Mouse (Mus musculus) intestine, embryonic 14.5 days (tissue): ENCODE data around the gene Ptprd. TPM values are rescaled to one million over a fixed set of nuclear protein-coding genes. Genes with fewer than 3 reads are reported as not detected.

Experiments
- ATAC-seq: fragments of 200-750 bp; cut with Nextera tagmentation; replicated peaks from 2 replicates; pipeline ENCODE4 v1.8.0; 2017; ENCODE audit warnings: low read depth, moderate number of reproducible peaks, moderate TSS enrichment, moderate library complexity; ENCODE audit not compliant: low FRiP score, low TSS enrichment
- DNase-seq: peaks from one replicate; pipeline ENCODE4 v3.0.0-alpha.2; 2018; ENCODE audit warnings: low spot score
- H3K27ac ChIP-seq: fragments of 300-500 bp; sonication (generic); 2 replicates; pipeline ENCODE4 v1.5.1; 2014; ENCODE audit warnings: low read depth, mild to moderate bottlenecking, control low read depth
- H3K27me3 ChIP-seq: fragments of 300-500 bp; sonication (generic); replicated peaks from 2 replicates; pipeline ENCODE4 v1.6.1; 2014; ENCODE audit warnings: low read length, control low read depth; ENCODE audit not compliant: control insufficient read depth, insufficient read depth
- H3K36me3 ChIP-seq: fragments of 300-500 bp; sonication (generic); 2 replicates; pipeline ENCODE4 v1.6.1; 2014; ENCODE audit warnings: low read length, control low read depth; ENCODE audit not compliant: control insufficient read depth, insufficient read depth
- H3K4me1 ChIP-seq: fragments of 300-500 bp; sonication (generic); replicated peaks from 2 replicates; pipeline ENCODE4 v1.6.1; 2014; ENCODE audit warnings: low read length, control low read depth, mixed read lengths; ENCODE audit not compliant: control insufficient read depth, insufficient read depth
- H3K4me2 ChIP-seq: fragments of 300-500 bp; sonication (generic); 2 replicates; pipeline ENCODE4 v1.6.1; 2014; ENCODE audit warnings: low read length
- H3K4me3 ChIP-seq: fragments of 300-500 bp; sonication (generic); 2 replicates; pipeline ENCODE4 v1.5.1; 2014; ENCODE audit warnings: low read depth, low read length, control low read depth, mixed read lengths
- H3K9ac ChIP-seq: fragments of 300-500 bp; sonication (generic); 2 replicates; pipeline ENCODE4 v1.6.1; 2014; ENCODE audit warnings: mild to moderate bottlenecking, low read length
- H3K9me3 ChIP-seq: fragments of 300-500 bp; sonication (generic); 2 replicates; pipeline ENCODE4 v1.6.1; 2016; ENCODE audit warnings: low read length, control low read depth; ENCODE audit not compliant: control insufficient read depth
- WGBS: fragments of 180-500 bp; shearing (Covaris S2); extraction: QIAGEN DNeasy Blood & Tissue Kit; methylation state at CpG from one replicate; pipeline ENCODE4 v1.1.7; 2014; 5-methylcytosine and 5-hydroxymethylcytosine counted together
- polyA plus RNA-seq: library from polyadenylated mRNA; unstranded; fragments of >200 nt; fragmentation: Nextera tagmentation; extraction: Ambion mirVana; gene quantifications from 2 replicates; pipeline ENCODE4 v1.2.1, GENCODE M21; 2014

The Ptprd gene
- polyA plus RNA-seq, 1 experiment from 2014 or later, result 19.4 TPM

DNA sequence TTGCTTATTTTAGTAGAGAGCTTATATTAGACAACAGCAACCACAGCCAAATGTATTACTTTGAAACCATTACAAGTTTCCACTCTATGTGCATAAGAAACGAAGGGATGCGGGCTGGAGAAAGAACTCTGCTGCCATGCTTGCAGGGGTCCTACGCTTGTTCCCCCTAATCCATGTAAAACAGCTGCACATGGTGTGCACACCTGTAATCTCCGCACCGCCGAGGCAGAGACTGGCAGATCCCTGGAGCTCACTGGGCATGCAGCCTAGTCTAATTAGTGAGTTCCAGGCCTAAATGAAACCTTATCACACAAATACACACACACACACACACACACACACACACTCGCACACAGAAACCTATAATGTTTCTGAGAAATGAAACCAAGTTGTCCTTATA is 1365.5 kb downstream of the Ptprd start:
- 80% methylated on average over 7 of the region's 7 CpGs for WGBS
- no peak overlapping the region for H3K9ac ChIP-seq

GRCm38 (mm10) chr4:76839016-76839415 is 1372.7 kb downstream of the Ptprd start:
- Histone ChIP-seq H3K4me3 (no peak overlapping the region), H3K4me1 (no peaks in the 10 kb centered on the region), H3K9ac (no peak overlapping the region), H3K36me3 (no peaks in the 10 kb centered on the region), H3K27me3 (no peaks in the 10 kb centered on the region), H3K4me2 (no peak overlapping the region), H3K9me3 (no peaks in the 10 kb centered on the region), H3K27ac (no peak overlapping the region)
- ATAC-seq (no peak), DNase-seq (no peak)
- WGBS, result 81% methylated on average over 1 of the region's 1 CpGs

More for the DNA sequence above, 1365.5 kb downstream of the Ptprd start:
- DNase-seq, result no peak
- no peaks in the 10 kb centered on the region for H3K27me3 ChIP-seq
- no peaks in the 10 kb centered on the region for H3K4me1 ChIP-seq
- ATAC-seq, result no peak
- H3K27ac ChIP-seq, result no peak overlapping the region
- H3K36me3 ChIP-seq, result no peaks in the 10 kb centered on the region
- H3K4me2 ChIP-seq, result no peak overlapping the region
- no peak overlapping the region for H3K4me3 ChIP-seq
- H3K9me3 ChIP-seq, result no peaks in the 10 kb centered on the region

GRCm38 (mm10) chr4:76812138-76812537 is 1399.6 kb downstream of the Ptprd start:
- ATAC-seq, result no peak

GRCm38 (mm10) chr4:76802708-76803107 is 1409.1 kb downstream of the Ptprd start:
- Histone ChIP-seq H3K9ac (no peak overlapping the region), H3K4me1 (no peaks in the 10 kb centered on the region), H3K36me3 (no peaks in the 10 kb centered on the region), H3K4me2 (no peak overlapping the region), H3K27ac (no peak overlapping the region), H3K27me3 (no peaks in the 10 kb centered on the region), H3K9me3 (no peaks in the 10 kb centered on the region), H3K4me3 (no peak overlapping the region)
- DNase-seq (no peak), ATAC-seq (no peak)
- 84% methylated on average over 4 of the region's 4 CpGs for WGBS

More at GRCm38 (mm10) chr4:76812138-76812537, 1399.6 kb downstream of the Ptprd start:
- H3K9me3 ChIP-seq, result no peaks in the 10 kb centered on the region
- WGBS, result 77% methylated on average over 2 of the region's 2 CpGs
- no peak for DNase-seq
- no peak overlapping the region for H3K4me2 ChIP-seq
- H3K27ac ChIP-seq, result no peak overlapping the region
- H3K9ac ChIP-seq, result no peak overlapping the region
- H3K4me1 ChIP-seq, result no peaks in the 10 kb centered on the region
- H3K4me3 ChIP-seq, result no peak overlapping the region
- no peaks in the 10 kb centered on the region for H3K36me3 ChIP-seq
- H3K27me3 ChIP-seq, result no peaks in the 10 kb centered on the region

DNA sequence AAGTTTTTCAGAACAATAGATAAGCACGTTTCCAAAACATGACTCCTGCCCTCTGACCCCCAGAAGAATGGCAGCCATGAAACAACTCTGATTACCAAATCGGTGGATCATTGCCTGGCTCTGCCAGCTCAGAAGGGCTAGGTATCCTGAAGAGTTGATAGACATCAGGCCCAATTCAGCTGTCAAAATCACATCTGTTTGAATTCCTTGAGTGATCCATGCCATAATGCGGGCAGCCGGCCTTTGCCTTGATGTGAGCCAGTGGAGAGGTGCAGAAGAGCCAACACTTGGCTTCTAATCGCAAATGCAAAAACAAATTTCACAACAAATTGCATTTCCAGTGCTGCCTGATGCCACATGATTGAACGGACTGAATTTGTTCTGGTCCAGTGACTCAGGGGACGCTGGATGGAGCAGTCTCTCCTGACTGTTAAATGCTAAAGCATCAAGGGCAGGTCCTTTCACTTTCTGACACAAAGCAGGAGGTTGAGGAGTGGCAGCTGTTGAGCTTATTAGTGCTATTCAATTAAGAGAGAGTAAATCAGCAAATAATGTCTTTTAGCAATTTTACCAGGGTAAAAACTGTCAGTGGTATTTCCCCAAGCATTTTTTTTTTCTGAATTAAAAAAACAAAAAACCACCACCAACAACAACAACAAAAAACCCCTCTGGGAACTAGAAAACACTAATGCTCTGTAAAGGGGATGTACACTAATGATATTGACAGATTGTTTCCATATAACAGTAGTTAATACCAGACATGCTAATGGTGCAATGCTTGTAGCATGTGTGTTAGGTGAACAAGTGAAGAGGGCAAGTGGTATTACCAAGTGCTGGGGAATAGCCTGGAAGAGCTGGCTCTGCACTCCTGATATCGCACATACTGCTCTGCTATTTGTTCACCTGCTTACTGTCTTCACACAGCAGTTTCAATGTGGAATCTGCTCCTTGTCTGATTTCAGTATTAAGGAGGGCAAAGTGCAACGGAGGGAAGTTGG is 1413.5 kb downstream of the Ptprd start:
- Histone ChIP-seq H3K4me3 (no peak overlapping the region), H3K36me3 (no peaks in the 10 kb centered on the region), H3K9ac (no peak overlapping the region), H3K4me2 (no peak overlapping the region), H3K9me3 (no peaks in the 10 kb centered on the region), H3K27me3 (no peaks in the 10 kb centered on the region), H3K4me1 (no peaks in the 10 kb centered on the region), H3K27ac (no peak overlapping the region)
- DNase-seq, result no peak
- ATAC-seq, result no peak
- 66% methylated on average over 9 of the region's 9 CpGs for WGBS

- DNase-seq (no peak), ATAC-seq (no peak)
- H3K27ac ChIP-seq, result no peak overlapping the region
- H3K4me3 ChIP-seq, result no peak overlapping the region
- H3K36me3 ChIP-seq, result no peaks in the 10 kb centered on the region
- WGBS, result 62% methylated on average over 2 of the region's 2 CpGs
- no peaks in the 10 kb centered on the region for H3K9me3 ChIP-seq
- no peak overlapping the region for H3K9ac ChIP-seq
- no peak overlapping the region for H3K4me2 ChIP-seq
- no peaks in the 10 kb centered on the region for H3K27me3 ChIP-seq
- no peaks in the 10 kb centered on the region for H3K4me1 ChIP-seq
These were observed 1426.4 kb downstream of the Ptprd start for GRCm38 (mm10) chr4:76785389-76785788.

DNA sequence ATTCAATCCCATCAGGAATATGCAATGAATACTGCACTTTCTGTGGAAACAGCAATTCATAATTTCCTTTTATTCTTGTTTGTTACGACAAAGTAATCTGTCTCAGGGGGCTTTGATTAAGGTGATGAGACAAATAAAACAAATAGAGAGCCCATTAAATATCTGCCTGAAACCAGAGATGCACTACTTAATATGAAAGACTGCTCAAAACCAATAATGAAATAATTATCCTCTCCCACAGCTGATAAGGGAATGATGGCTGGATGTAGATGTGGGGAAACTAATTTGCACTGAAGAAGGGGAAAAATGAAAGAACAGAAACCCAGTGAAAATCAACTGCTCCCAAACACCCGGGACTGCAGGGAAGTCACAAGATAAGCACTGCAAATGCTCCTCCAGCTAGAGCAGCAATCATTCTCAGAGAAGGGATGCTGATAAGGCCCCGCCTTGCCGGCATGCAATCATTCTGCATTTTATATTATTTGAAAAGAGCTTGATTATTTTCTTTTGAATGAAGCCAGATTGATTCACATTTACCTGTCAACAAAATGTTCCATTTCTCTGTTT is 1432.1 kb downstream of the Ptprd start:
- Histone ChIP-seq H3K27me3 (no peaks in the 10 kb centered on the region), H3K4me2 (no peak overlapping the region), H3K36me3 (no peaks in the 10 kb centered on the region), H3K4me1 (no peaks in the 10 kb centered on the region), H3K9ac (no peak overlapping the region), H3K27ac (no peak overlapping the region), H3K9me3 (no peaks in the 10 kb centered on the region), H3K4me3 (no peak overlapping the region)
- DNase-seq, result no peak
- 63% methylated on average over 4 of the region's 4 CpGs for WGBS
- ATAC-seq, result no peak

GRCm38 (mm10) chr4:76766918-76767317 is 1444.8 kb downstream of the Ptprd start:
- Histone ChIP-seq H3K4me1 (no peaks in the 10 kb centered on the region), H3K27me3 (no peaks in the 10 kb centered on the region), H3K36me3 (no peaks in the 10 kb centered on the region), H3K4me3 (no peak overlapping the region), H3K27ac (no peak overlapping the region), H3K9me3 (no peaks in the 10 kb centered on the region), H3K4me2 (no peak overlapping the region), H3K9ac (no peak overlapping the region)
- no peak for DNase-seq
- no peak for ATAC-seq
- 92% methylated on average over 3 of the region's 3 CpGs for WGBS
